Mouse (Mus musculus): Measurements from ENCODE around the gene S100a3.

The S100a3 gene

GRCm38 (mm10) chr3:90560008-90560628, at the start of gene S100a3:
TSS of gene S100a3 (plus strand) at chr3:90560578.
- in situ Hi-C loops (cut with MboI): no loop called here

- in situ Hi-C loops (cut with MboI): loop anchor here (10.0 kb wide), 1 partner anchor 103 kb away; the partner anchor contains the start of gene S100a6
These were observed 48.1 kb upstream of the S100a3 start for GRCm38 (mm10) chr3:90512276-90512675.

GRCm38 (mm10) chr3:90512948-90513642, 47.3 kb upstream of the S100a3 start:
- in situ Hi-C loops (cut with MboI): loop anchor here (10.0 kb wide), 1 partner anchor 102 kb away; the partner anchor contains the start of gene S100a6

GRCm38 (mm10) chr3:90513796-90514590, 46.4 kb upstream of the S100a3 start, which contains the start of the genes S100a1 and S100a13:
TSS of gene S100a1 (minus strand) at chr3:90514392.
TSS of gene S100a13 (plus strand) at chr3:90514435.
- in situ Hi-C loops (cut with MboI): loop anchor here (10.0 kb wide), 1 partner anchor 101 kb away; the partner anchor contains the start of gene S100a6

GRCm38 (mm10) chr3:90514691-90515090, 45.7 kb upstream of the S100a3 start:
- in situ Hi-C loops (cut with MboI): loop anchor here (10.0 kb wide), 1 partner anchor 100 kb away; the partner anchor contains the start of gene S100a6

- in situ Hi-C loops (cut with MboI): loop anchor here (10.0 kb wide), 1 partner anchor 100 kb away; the partner anchor contains the start of gene S100a6
These were observed 45.1 kb upstream of the S100a3 start for GRCm38 (mm10) chr3:90515242-90515641.

GRCm38 (mm10) chr3:90515789-90516188, 44.6 kb upstream of the S100a3 start:
- in situ Hi-C loops (cut with MboI): loop anchor here (10.0 kb wide), 1 partner anchor 99 kb away; the partner anchor contains the start of gene S100a6

GRCm38 (mm10) chr3:90517711-90518110, 42.7 kb upstream of the S100a3 start:
- in situ Hi-C loops (cut with MboI): loop anchor here (10.0 kb wide), 1 partner anchor 97 kb away; the partner anchor contains the start of gene S100a6

- in situ Hi-C loops (cut with MboI): no loop called here
These were observed 35.0 kb upstream of the S100a3 start for GRCm38 (mm10) chr3:90525421-90525820.

GRCm38 (mm10) chr3:90526076-90526475, 34.3 kb upstream of the S100a3 start:
- in situ Hi-C loops (cut with MboI): no loop called here

- in situ Hi-C loops (cut with MboI): no loop called here
These were observed 33.8 kb upstream of the S100a3 start, which contains the start of gene S100a14 for GRCm38 (mm10) chr3:90526580-90526979. TSS of gene S100a14 (plus strand) at chr3:90526856.

- in situ Hi-C loops (cut with MboI): no loop called here
These were observed 33.0 kb upstream of the S100a3 start for GRCm38 (mm10) chr3:90527291-90527873.

GRCm38 (mm10) chr3:90531713-90532112, 28.7 kb upstream of the S100a3 start:
- in situ Hi-C loops (cut with MboI): no loop called here

- in situ Hi-C loops (cut with MboI): no loop called here
These were observed 24.9 kb upstream of the S100a3 start for GRCm38 (mm10) chr3:90535446-90535845.

- in situ Hi-C loops (cut with MboI): no loop called here
These were observed 23.1 kb upstream of the S100a3 start, which contains the start of gene S100a16 for GRCm38 (mm10) chr3:90537141-90537904. TSS of gene S100a16 (plus strand) at chr3:90537254.

GRCm38 (mm10) chr3:90537905-90538296, 22.5 kb upstream of the S100a3 start:
- in situ Hi-C loops (cut with MboI): no loop called here

- in situ Hi-C loops (cut with MboI): no loop called here
These were observed 19.5 kb upstream of the S100a3 start for GRCm38 (mm10) chr3:90540904-90541303.

- in situ Hi-C loops (cut with MboI): no loop called here
These were observed 10.5 kb upstream of the S100a3 start for GRCm38 (mm10) chr3:90549676-90550420.

GRCm38 (mm10) chr3:90550421-90550790, 10.0 kb upstream of the S100a3 start:
- in situ Hi-C loops (cut with MboI): no loop called here

- in situ Hi-C loops (cut with MboI): no loop called here
These were observed 8.1 kb upstream of the S100a3 start for GRCm38 (mm10) chr3:90552231-90552630.
